Mouse (Mus musculus): Measurements from ENCODE around the gene Fastk. TPM values are rescaled to one million over a fixed set of nuclear protein-coding genes. Genes with fewer than 3 reads are reported as not detected.

Fastk gene
- polyA plus RNA-seq, 1 experiment from 2014 or later = 107 TPM

GRCm38 (mm10) chr5:24393392-24393997 is 51.6 kb downstream of the Fastk start, which contains the start of gene Abcb8:
Gene Abcb8, plus strand, starts transcription at chr5:24393663.
- Histone ChIP-seq H3K27me3 (replicated peaks; ENCODE audit: control insufficient read depth, insufficient read depth, low read length) (0 out of 2 replicates have a peak, but pooled peaks cover 2% of the 10 kb centered on the region), H3K9ac (ENCODE audit: low read length) (peak within 1 kb of the TSS; percentile 51), H3K4me1 (replicated peaks; ENCODE audit: control insufficient read depth, insufficient read depth, low read length) (peaks cover 9% of the 10 kb centered on the region), H3K4me2 (ENCODE audit: low read length) (peak within 1 kb of the TSS; percentile 56), H3K36me3 (ENCODE audit: control insufficient read depth, insufficient read depth, low read length) (no peaks in the 10 kb centered on the region), H3K9me3 (ENCODE audit: control insufficient read depth, low read length) (no peaks in the 10 kb centered on the region), H3K4me3 (ENCODE audit: low read depth, low read length) (peak within 1 kb of the TSS; percentile 61), H3K27ac (ENCODE audit: low read depth) (peak within 1 kb of the TSS; percentile 72)
- 24% methylated on average over 7 of the region's 7 CpGs for WGBS
- no peak for ATAC-seq (replicated peaks; ENCODE audit: low FRiP score, low TSS enrichment, low read depth)
- peak; percentile 84 for DNase-seq (ENCODE audit: low spot score)

- no peak overlapping the region for H3K27ac ChIP-seq (ENCODE audit: low read depth)
- no peaks in the 10 kb centered on the region for H3K9me3 ChIP-seq (ENCODE audit: control insufficient read depth, low read length)
- H3K4me3 ChIP-seq (ENCODE audit: low read depth, low read length) = no peak overlapping the region
- DNase-seq (ENCODE audit: low spot score) (no peak), ATAC-seq (replicated peaks; ENCODE audit: low FRiP score, low TSS enrichment, low read depth) (no peak)
- 0 out of 2 replicates have a peak, but pooled peaks cover 2% of the 10 kb centered on the region for H3K27me3 ChIP-seq (replicated peaks; ENCODE audit: control insufficient read depth, insufficient read depth, low read length)
- no peak overlapping the region for H3K4me2 ChIP-seq (ENCODE audit: low read length)
- 75% methylated on average over 7 of the region's 7 CpGs for WGBS
- H3K36me3 ChIP-seq (ENCODE audit: control insufficient read depth, insufficient read depth, low read length) = no peaks in the 10 kb centered on the region
- no peak overlapping the region for H3K9ac ChIP-seq (ENCODE audit: low read length)
- H3K4me1 ChIP-seq (replicated peaks; ENCODE audit: control insufficient read depth, insufficient read depth, low read length) = peaks cover 17% of the 10 kb centered on the region
Measured at GRCm38 (mm10) chr5:24392724-24393123, 52.4 kb downstream of the Fastk start.

GRCm38 (mm10) chr5:24391864-24392263 is 53.2 kb downstream of the Fastk start, which contains the start of gene Atg9b:
Gene Atg9b, minus strand, starts transcription at chr5:24392143.
- Histone ChIP-seq H3K4me2 (ENCODE audit: low read length) (no peak within 1 kb of the TSS), H3K4me3 (ENCODE audit: low read depth, low read length) (no peak within 1 kb of the TSS), H3K9me3 (ENCODE audit: control insufficient read depth, low read length) (no peaks in the 10 kb centered on the region), H3K27me3 (replicated peaks; ENCODE audit: control insufficient read depth, insufficient read depth, low read length) (0 out of 2 replicates have a peak, but pooled peaks cover 8% of the 10 kb centered on the region), H3K4me1 (replicated peaks; ENCODE audit: control insufficient read depth, insufficient read depth, low read length) (peaks cover 22% of the 10 kb centered on the region), H3K36me3 (ENCODE audit: control insufficient read depth, insufficient read depth, low read length) (no peaks in the 10 kb centered on the region), H3K27ac (ENCODE audit: low read depth) (no peak within 1 kb of the TSS), H3K9ac (ENCODE audit: low read length) (no peak within 1 kb of the TSS)
- DNase-seq (ENCODE audit: low spot score) (no peak), ATAC-seq (replicated peaks; ENCODE audit: low FRiP score, low TSS enrichment, low read depth) (no peak)
- WGBS = 81% methylated on average over 7 of the region's 7 CpGs

DNA sequence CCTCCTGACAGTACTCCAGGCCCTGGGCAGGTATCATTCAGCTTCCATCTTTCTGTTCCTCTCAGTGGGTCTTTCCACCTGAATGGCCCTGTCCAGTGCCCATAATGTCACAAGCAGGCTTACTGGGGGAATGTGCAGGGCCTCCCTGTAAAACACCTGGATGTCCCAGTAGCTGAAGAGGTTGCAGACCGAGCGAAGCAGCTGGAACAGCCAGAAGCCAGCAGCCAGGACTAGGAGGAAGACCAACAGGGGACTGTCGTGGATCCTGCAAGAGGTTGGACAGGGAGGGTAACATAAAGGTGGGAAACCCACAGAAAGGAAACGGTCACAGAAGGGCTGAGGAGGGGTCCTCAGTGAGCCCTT is 55.4 kb downstream of the Fastk start:
- ATAC-seq (replicated peaks; ENCODE audit: low FRiP score, low TSS enrichment, low read depth) = no peak

DNA sequence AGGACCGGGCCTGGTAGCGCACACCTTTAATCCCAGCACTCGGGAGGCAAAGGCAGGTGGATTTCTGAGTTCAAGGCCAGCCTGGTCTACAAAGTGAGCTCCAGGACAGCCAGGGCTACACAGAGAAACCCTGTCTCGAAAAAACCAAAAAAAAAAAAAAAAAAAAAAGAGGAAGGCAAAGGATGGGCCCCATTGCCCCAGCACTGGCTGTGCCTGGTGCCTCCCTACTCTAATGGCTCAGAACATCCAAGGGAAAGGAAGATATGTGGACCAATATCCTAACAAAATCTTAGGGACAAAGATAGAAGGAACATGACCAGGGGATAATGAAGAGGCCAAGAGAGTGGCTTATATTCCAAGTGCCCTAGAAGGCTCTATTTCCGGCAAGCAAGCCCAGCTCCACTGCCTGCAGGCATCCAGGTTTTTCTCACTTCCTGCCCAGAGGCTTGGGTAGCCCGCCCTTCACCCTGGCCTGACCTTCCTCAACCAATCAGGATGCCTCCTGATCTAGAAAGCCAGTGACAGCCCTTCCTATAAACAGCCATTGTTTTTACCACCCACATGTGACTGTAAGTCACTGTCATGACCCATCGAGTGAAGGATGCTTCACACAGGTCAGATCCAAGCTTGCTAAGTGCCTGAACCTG is 56.0 kb downstream of the Fastk start:
- Histone ChIP-seq H3K9me3 (ENCODE audit: control insufficient read depth, low read length) (no peaks in the 10 kb centered on the region), H3K9ac (ENCODE audit: low read length) (no peak overlapping the region), H3K4me3 (ENCODE audit: low read depth, low read length) (no peak overlapping the region), H3K4me1 (replicated peaks; ENCODE audit: control insufficient read depth, insufficient read depth, low read length) (peaks cover 19% of the 10 kb centered on the region), H3K4me2 (ENCODE audit: low read length) (no peak overlapping the region), H3K27me3 (replicated peaks; ENCODE audit: control insufficient read depth, insufficient read depth, low read length) (peaks cover 19% of the 10 kb centered on the region; the same call in 1 of the 2 replicates), H3K27ac (ENCODE audit: low read depth) (no peak overlapping the region), H3K36me3 (ENCODE audit: control insufficient read depth, insufficient read depth, low read length) (no peaks in the 10 kb centered on the region)
- ATAC-seq (replicated peaks; ENCODE audit: low FRiP score, low TSS enrichment, low read depth) (no peak), DNase-seq (ENCODE audit: low spot score) (no peak)
- 58% methylated on average over 6 of the region's 7 CpGs for WGBS

More for the DNA sequence above, 55.4 kb downstream of the Fastk start:
- 73% methylated on average over 4 of the region's 4 CpGs for WGBS
- no peaks in the 10 kb centered on the region for H3K9me3 ChIP-seq (ENCODE audit: control insufficient read depth, low read length)
- H3K27ac ChIP-seq (ENCODE audit: low read depth) = no peak overlapping the region
- H3K36me3 ChIP-seq (ENCODE audit: control insufficient read depth, insufficient read depth, low read length) = no peaks in the 10 kb centered on the region
- peaks cover 19% of the 10 kb centered on the region for H3K4me1 ChIP-seq (replicated peaks; ENCODE audit: control insufficient read depth, insufficient read depth, low read length)
- H3K4me3 ChIP-seq (ENCODE audit: low read depth, low read length) = no peak overlapping the region
- no peak overlapping the region for H3K9ac ChIP-seq (ENCODE audit: low read length)
- no peak for DNase-seq (ENCODE audit: low spot score)
- H3K4me2 ChIP-seq (ENCODE audit: low read length) = no peak overlapping the region
- H3K27me3 ChIP-seq (replicated peaks; ENCODE audit: control insufficient read depth, insufficient read depth, low read length) = peaks cover 19% of the 10 kb centered on the region; the same call in 1 of the 2 replicates

Other genes with a start within 250 kb of the Fastk start
- gene Kcnh2, start 93.7 kb downstream of the Fastk start, polyA plus RNA-seq (2014; fragmentation: Nextera tagmentation; extraction: Ambion mirVana) = 9.0 and 11.2 TPM in 2 replicates
- 6.6 and 6.8 TPM in 2 replicates for gene Nos3, start 80.5 kb downstream of the Fastk start, polyA plus RNA-seq (2014; fragmentation: Nextera tagmentation; extraction: Ambion mirVana)
- 0.66 and 1.0 TPM in 2 replicates for gene Atg9b, start 53.1 kb downstream of the Fastk start, polyA plus RNA-seq (2014; fragmentation: Nextera tagmentation; extraction: Ambion mirVana)
- gene Abcb8, start 51.6 kb downstream of the Fastk start, polyA plus RNA-seq (2014; fragmentation: Nextera tagmentation; extraction: Ambion mirVana) = 56.4 and 64.0 TPM in 2 replicates
- gene Asic3, start 31.9 kb downstream of the Fastk start, polyA plus RNA-seq (2014; fragmentation: Nextera tagmentation; extraction: Ambion mirVana) = not detected in 2 replicates
- gene Cdk5, start 21.8 kb downstream of the Fastk start, polyA plus RNA-seq (2014; fragmentation: Nextera tagmentation; extraction: Ambion mirVana) = 41.2 and 47.4 TPM in 2 replicates
- gene Slc4a2, start 21.4 kb downstream of the Fastk start, polyA plus RNA-seq (2014; fragmentation: Nextera tagmentation; extraction: Ambion mirVana) = 32.7 and 35.7 TPM in 2 replicates
- gene Tmub1, start 2.6 kb upstream of the Fastk start, polyA plus RNA-seq (2014; fragmentation: Nextera tagmentation; extraction: Ambion mirVana) = 22.7 and 22.9 TPM in 2 replicates
- gene Agap3, start 6.9 kb upstream of the Fastk start, polyA plus RNA-seq (2014; fragmentation: Nextera tagmentation; extraction: Ambion mirVana) = 22.0 and 22.9 TPM in 2 replicates
- gene Gbx1, start 81.9 kb upstream of the Fastk start, polyA plus RNA-seq (2014; fragmentation: Nextera tagmentation; extraction: Ambion mirVana) = 0.07 TPM in 1 of 2 replicates, not detected in the other
- gene Asb10, start 95.7 kb upstream of the Fastk start, polyA plus RNA-seq (2014; fragmentation: Nextera tagmentation; extraction: Ambion mirVana) = 0.28 and 0.32 TPM in 2 replicates
- 0.15 TPM in 1 of 2 replicates, not detected in the other for gene 4931409K22Rik, start 111.5 kb upstream of the Fastk start, polyA plus RNA-seq (2014; fragmentation: Nextera tagmentation; extraction: Ambion mirVana)
- gene Abcf2, start 132.2 kb upstream of the Fastk start, polyA plus RNA-seq (2014; fragmentation: Nextera tagmentation; extraction: Ambion mirVana) = 97.6 and 98.4 TPM in 2 replicates
- 8.6 and 10.6 TPM in 2 replicates for gene Chpf2, start 141.5 kb upstream of the Fastk start, polyA plus RNA-seq (2014; fragmentation: Nextera tagmentation; extraction: Ambion mirVana)
- gene Smarcd3, start 179.1 kb upstream of the Fastk start, polyA plus RNA-seq (2014; fragmentation: Nextera tagmentation; extraction: Ambion mirVana) = 26.2 and 27.5 TPM in 2 replicates
- 34.0 and 36.6 TPM in 2 replicates for gene Nub1, start 240.2 kb upstream of the Fastk start, polyA plus RNA-seq (2014; fragmentation: Nextera tagmentation; extraction: Ambion mirVana)